Mouse (Mus musculus) heart, postnatal 0 days (tissue): ENCODE results near the gene 1700088E04Rik.

Experiments
- CTCF ChIP-seq: IDR thresholded peaks from 2 replicates; pipeline ENCODE4 v1.5.1; 2016; ENCODE audit warnings: antibody characterized with exemption, control low read depth, low read depth
- EP300 ChIP-seq: IDR thresholded peaks from 2 replicates; pipeline ENCODE4 v1.6.1; 2016; ENCODE audit warnings: antibody characterized with exemption, low read depth

DNA sequence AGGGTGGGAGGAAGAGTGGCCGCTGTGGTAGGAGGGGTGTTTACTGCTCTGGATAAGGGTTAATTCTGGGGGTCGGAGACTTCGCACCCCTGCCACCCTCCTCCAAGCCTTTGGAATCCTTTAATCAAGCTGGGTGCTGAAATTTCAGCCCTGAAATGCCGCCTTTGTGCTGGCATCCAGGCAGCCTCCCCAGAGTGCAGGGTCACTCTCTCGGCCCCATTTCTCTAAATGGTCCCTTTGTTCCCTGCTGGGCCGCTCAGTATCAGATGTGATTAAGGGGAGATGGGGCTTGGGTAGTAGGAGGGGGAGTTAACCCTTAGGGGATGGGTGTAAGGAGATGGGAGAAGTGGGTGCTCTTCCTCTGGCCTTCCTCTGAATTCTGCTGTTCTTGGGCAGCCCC, 11.7 kb upstream of the 1700088E04Rik start:
- TF ChIP-seq CTCF (no peak), EP300 (no peak)
